Mouse (Mus musculus) stomach, embryonic 15.5 days (tissue): ENCODE results near the gene Mtf2. TPM values are rescaled to one million over a fixed set of nuclear protein-coding genes. Genes with fewer than 3 reads are reported as not detected.

Experiments
- ATAC-seq: fragments of 200-750 bp; cut with Nextera tagmentation; 2 replicates; pipeline ENCODE4 v1.8.0; 2017; ENCODE audit warnings: low read depth, moderate number of reproducible peaks, moderate TSS enrichment; ENCODE audit not compliant: insufficient read depth, low FRiP score
- H3K27ac ChIP-seq: fragments of 300-500 bp; sonication (generic); 2 replicates; pipeline ENCODE4 v1.5.1; 2015; ENCODE audit warnings: mild to moderate bottlenecking, inconsistent platforms
- H3K27me3 ChIP-seq: fragments of 300-500 bp; sonication (generic); replicated peaks from 2 replicates; pipeline ENCODE4 v1.6.1; 2015; ENCODE audit warnings: inconsistent platforms
- H3K36me3 ChIP-seq: fragments of 300-500 bp; sonication (generic); 2 replicates; pipeline ENCODE4 v1.6.1; 2015; ENCODE audit warnings: inconsistent platforms
- H3K4me1 ChIP-seq: fragments of 300-500 bp; sonication (generic); 2 replicates; pipeline ENCODE4 v1.6.1; 2015; ENCODE audit warnings: inconsistent platforms
- H3K4me2 ChIP-seq: fragments of 300-500 bp; sonication (generic); 2 replicates; pipeline ENCODE4 v1.6.1; 2015; ENCODE audit warnings: mild to moderate bottlenecking, inconsistent platforms
- H3K4me3 ChIP-seq: fragments of 300-500 bp; sonication (generic); replicated peaks from 2 replicates; pipeline ENCODE4 v1.5.1; 2015; ENCODE audit warnings: inconsistent platforms
- H3K9ac ChIP-seq: fragments of 300-500 bp; sonication (generic); 2 replicates; pipeline ENCODE4 v1.6.1; 2015; ENCODE audit warnings: inconsistent platforms
- H3K9me3 ChIP-seq: fragments of 300-500 bp; sonication (generic); 2 replicates; pipeline ENCODE4 v1.6.1; 2016; ENCODE audit warnings: inconsistent platforms
- WGBS: fragments of 180-500 bp; shearing (Covaris S2); methylation state at CpG from one replicate; pipeline ENCODE4 v1.1.7; 2015; 5-methylcytosine and 5-hydroxymethylcytosine counted together
- polyA plus RNA-seq: library from polyadenylated mRNA; unstranded; fragments of >200 nt; fragmentation: Nextera tagmentation; extraction: Ambion mirVana; gene quantifications from 2 replicates; pipeline ENCODE4 v1.2.1, GENCODE M21; 2015

The Mtf2 gene
- polyA plus RNA-seq, 1 experiment from 2014 or later, result 77.7 TPM

DNA sequence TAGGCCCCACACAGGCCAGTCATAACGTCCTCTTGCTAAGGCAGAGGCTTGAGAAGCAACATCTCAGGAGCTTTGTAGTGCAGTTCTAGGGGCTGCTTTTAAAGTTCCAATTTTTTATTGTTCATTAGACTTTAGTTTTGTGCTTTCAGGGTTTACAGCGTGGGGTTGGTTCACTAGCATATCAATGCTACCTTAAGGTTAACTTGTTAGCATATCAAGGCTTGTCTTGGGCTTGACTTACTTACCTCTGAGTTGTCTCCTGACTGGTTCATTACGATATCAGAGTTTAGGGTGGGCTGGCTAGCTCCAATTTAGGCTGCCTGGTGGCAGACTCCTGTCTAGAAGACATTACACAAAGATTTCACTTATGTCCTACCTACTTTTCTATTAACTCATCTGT is 32.2 kb downstream of the Mtf2 start:
- Histone ChIP-seq H3K9ac (no peak overlapping the region), H3K36me3 (peaks cover 14% of the 10 kb centered on the region; the same call in 1 of the 2 replicates), H3K4me2 (no peak overlapping the region), H3K4me1 (no peaks in the 10 kb centered on the region), H3K27ac (no peak overlapping the region), H3K9me3 (no peaks in the 10 kb centered on the region), H3K27me3 (no peaks in the 10 kb centered on the region), H3K4me3 (no peak overlapping the region)
- 92% methylated on average over 3 of the region's 3 CpGs for WGBS
- ATAC-seq, result no peak

DNA sequence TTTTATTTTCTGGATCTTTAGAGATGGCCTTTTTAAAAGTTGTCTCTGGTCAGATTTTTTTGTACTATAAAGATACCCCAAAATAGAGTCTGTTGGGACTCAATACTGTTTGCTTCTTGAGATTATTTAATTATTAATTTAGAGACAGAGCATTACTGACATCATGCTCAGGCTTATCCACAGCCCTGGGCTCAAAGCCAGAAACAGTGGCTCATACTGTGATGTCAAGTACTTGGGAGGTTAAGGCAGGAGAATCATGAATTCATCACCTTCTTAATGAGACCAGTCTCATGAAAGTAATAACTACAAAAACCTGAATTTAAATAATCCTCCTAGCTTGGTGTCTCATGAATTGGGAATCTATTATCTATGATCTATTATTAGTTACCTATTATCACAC is 34.7 kb downstream of the Mtf2 start:
- Histone ChIP-seq H3K36me3 (peaks cover 11% of the 10 kb centered on the region; the same call in 1 of the 2 replicates), H3K27ac (no peak overlapping the region), H3K9ac (no peak overlapping the region), H3K4me2 (no peak overlapping the region), H3K9me3 (no peaks in the 10 kb centered on the region), H3K4me3 (no peak overlapping the region), H3K4me1 (no peaks in the 10 kb centered on the region), H3K27me3 (no peaks in the 10 kb centered on the region)
- ATAC-seq, result no peak

DNA sequence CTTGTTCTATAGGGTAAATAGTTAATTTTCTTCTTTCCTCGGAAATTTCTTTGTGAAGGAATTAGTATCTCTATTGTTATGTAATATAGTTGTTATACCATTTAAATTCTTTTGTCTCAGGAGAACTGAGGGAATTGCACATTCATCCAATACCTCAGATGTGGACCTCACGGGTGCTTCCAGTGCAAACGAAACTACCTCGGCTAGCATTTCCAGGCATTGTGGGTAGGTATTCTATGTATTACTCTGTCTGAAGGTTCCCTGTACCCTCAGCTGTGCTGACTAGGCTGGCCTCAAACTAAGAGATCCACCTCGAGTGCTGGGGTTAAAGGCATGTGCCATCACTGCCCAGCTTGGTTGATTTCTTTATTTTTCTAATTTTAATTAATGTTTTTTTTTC is 38.8 kb downstream of the Mtf2 start:
- H3K36me3 ChIP-seq, result peaks cover 15% of the 10 kb centered on the region
- no peaks in the 10 kb centered on the region for H3K4me1 ChIP-seq
- WGBS, result 84% methylated on average over 5 of the region's 5 CpGs
- no peak for ATAC-seq
- H3K4me2 ChIP-seq, result no peak overlapping the region
- H3K9me3 ChIP-seq, result no peaks in the 10 kb centered on the region
- no peak overlapping the region for H3K27ac ChIP-seq
- H3K9ac ChIP-seq, result no peak overlapping the region
- H3K27me3 ChIP-seq, result no peaks in the 10 kb centered on the region
- no peak overlapping the region for H3K4me3 ChIP-seq

DNA sequence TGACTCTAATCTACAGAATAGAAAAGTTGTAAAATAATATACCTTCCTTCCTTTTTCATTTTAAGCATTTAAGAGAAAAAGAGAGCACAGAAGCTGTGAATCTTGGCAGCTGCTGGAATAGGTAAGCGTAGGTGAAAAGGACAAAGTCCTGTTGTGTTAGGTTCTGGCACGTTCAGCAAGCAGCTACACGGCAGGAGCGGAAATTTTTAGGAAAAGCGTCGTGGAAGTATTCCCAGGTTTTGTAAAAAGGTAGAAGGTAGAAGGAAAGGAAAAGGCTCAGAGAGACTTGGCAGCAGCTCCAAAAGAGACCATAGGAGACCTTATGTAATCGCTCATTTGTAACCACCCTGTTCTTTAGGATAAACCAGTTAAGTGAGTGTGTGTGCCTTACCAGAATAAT is 43.9 kb downstream of the Mtf2 start:
- Histone ChIP-seq H3K27ac (no peak overlapping the region), H3K36me3 (peaks cover 7% of the 10 kb centered on the region), H3K27me3 (no peaks in the 10 kb centered on the region), H3K4me2 (no peak overlapping the region), H3K4me1 (no peaks in the 10 kb centered on the region), H3K9ac (no peak overlapping the region), H3K9me3 (no peaks in the 10 kb centered on the region), H3K4me3 (no peak overlapping the region)
- ATAC-seq, result no peak
- WGBS, result 94% methylated on average over 7 of the region's 7 CpGs

DNA sequence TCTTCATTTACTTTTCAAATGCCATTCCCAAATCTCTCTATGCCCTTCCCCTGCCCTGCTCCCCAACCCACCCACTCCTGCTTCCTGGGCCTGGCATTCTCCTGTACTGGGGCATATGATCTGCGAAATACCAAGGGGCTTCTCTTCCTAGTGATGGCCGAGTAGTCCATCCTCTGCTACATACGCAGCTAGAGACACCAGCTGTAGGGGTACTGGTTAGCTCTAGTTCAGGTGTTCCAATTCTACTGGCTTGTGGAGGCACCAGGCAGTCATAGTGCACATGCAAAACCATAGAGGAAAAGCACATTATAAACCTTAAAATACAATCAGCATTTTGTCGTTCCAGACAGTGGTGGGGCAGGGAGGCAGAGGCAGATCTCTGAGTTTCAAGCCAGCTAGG is 52.2 kb downstream of the Mtf2 start:
- 96% methylated on average over 4 of the region's 4 CpGs for WGBS
- no peaks in the 10 kb centered on the region for H3K36me3 ChIP-seq
- H3K4me2 ChIP-seq, result no peak overlapping the region
- H3K4me3 ChIP-seq, result no peak overlapping the region
- H3K4me1 ChIP-seq, result no peaks in the 10 kb centered on the region
- ATAC-seq, result no peak
- no peak overlapping the region for H3K27ac ChIP-seq
- no peak overlapping the region for H3K9ac ChIP-seq
- no peaks in the 10 kb centered on the region for H3K9me3 ChIP-seq
- no peaks in the 10 kb centered on the region for H3K27me3 ChIP-seq

DNA sequence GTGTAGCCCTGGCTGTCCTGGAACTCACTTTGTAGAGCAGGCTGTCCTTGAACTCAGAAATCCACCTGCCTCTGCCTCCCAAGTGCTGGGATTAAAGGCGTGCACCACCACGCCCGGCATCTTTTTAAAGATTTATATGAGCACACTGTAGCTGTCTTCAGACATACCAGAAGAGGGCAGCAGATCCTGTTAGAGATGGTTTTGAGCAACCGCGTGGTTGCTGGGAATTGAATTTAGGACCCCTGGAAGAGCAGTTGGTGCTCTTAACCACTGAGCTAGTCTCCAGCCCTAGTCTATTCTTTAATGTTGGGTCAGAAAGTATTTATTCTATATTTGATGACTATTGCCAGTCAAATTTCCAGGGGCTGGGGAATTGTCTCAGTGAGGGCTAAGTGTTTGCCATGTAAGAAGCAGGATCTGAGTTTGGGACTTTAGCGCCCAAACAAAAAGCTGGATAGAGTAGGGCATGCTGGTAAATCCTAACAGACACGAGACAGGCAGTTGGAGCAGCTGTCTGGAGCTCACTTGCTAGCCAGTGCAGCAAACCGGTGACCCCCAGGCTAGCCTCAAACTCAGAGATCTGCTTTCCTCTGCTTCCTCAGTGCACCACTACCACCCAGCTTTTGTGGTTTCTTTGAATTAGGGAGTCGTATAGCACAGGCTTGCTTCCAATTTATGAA is 54.9 kb downstream of the Mtf2 start:
- H3K27me3 ChIP-seq, result no peaks in the 10 kb centered on the region
- H3K27ac ChIP-seq, result no peak overlapping the region
- no peak overlapping the region for H3K9ac ChIP-seq
- no peaks in the 10 kb centered on the region for H3K9me3 ChIP-seq
- 83% methylated on average over 9 of the region's 9 CpGs for WGBS
- no peak for ATAC-seq
- no peak overlapping the region for H3K4me2 ChIP-seq
- no peaks in the 10 kb centered on the region for H3K36me3 ChIP-seq
- no peak overlapping the region for H3K4me3 ChIP-seq
- no peaks in the 10 kb centered on the region for H3K4me1 ChIP-seq

DNA sequence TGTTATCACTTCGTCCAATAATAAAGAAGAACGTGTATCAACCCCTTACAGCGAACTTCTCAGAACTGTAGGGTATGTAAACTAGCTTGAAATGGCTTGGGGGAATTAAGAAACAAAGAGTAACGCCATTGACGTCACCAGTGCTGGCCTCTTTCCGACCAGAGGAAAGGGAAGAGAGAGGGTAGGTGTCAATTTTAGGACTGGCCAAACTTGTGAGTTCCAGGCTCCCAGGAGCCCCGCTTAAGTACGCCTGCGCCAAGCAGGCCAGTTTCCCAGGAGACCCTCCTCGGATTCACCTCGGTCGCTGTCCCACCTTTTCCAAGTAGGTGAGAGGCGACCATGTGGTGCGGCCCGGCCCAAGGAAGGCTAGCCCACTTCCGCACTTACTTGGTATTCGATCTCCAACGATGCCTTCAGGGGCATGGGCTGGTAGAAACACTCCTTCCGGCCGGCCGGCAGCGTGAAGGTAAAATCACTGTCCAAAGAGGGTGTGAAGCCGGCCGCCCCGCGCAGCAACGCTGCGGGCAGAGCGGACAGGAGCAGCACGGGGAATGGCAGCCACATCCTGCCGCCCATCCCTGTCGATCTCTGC is 66.5 kb downstream of the Mtf2 start:
- Histone ChIP-seq H3K4me2 (peak overlapping the region; percentile 73), H3K27me3 (no peaks in the 10 kb centered on the region), H3K9me3 (no peaks in the 10 kb centered on the region), H3K9ac (peak overlapping the region; percentile 91), H3K36me3 (0 out of 2 replicates have a peak, but pooled peaks cover 6% of the 10 kb centered on the region), H3K4me3 (peak overlapping the region; percentile 94), H3K4me1 (no peaks in the 10 kb centered on the region), H3K27ac (peak overlapping the region; percentile 96)
- WGBS, result under 1% methylated on average over 32 of the region's 32 CpGs
- peak; percentile 1; the same call in 1 of the 2 replicates for ATAC-seq

DNA sequence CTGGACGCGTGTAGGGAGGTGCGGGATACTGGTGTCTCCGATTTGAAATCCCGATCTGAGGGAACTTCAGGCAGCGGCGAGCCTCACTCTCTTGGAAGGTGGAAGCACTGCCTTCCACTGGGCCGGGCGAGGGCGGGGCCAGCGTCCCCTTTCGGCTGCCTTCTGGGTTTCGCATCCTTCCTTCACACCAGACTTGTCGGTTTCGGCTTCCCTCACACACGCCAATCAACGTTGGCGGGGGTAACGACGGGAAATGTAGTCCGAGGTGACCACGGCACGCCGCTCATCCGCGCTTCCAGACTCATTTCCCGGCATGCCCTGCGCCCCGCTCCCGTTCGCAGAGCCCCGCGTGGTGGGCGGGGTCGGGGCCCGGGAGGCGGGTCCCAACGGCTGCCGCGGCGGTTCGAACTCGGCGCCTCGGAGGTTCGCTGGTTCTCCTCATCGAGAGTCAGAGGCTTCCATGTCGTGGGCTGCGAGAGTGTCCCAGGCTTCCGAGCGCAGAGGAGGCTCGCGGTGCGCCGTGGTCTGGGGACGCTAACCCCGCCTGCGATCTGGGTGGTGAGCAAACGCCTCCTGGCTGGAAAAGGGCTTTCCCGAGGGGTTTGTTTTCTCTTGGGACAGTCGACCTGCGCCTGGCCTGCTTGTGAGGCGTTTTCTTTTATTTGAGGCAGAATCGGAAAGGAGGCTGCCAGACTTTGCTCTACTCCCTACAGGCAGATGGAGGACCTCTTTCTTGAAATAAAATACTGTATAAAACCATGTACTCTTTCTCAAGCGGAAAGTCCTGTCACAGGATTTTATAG is 67.2 kb downstream of the Mtf2 start, which contains the start of the genes Tmed5 and Ccdc18:
Tmed5 (minus strand) TSS at position 180 of the 803 bp plus-strand sequence.
Ccdc18 (plus strand) TSS at position 435 of the 803 bp plus-strand sequence.
- peak; percentile 99 for ATAC-seq
- WGBS, result under 1% methylated on average over 65 of the region's 65 CpGs
- H3K27ac ChIP-seq, result peak within 1 kb of the TSS; percentile 96
- H3K9ac ChIP-seq, result peak within 1 kb of the TSS; percentile 91
- no peaks in the 10 kb centered on the region for H3K4me1 ChIP-seq
- no peaks in the 10 kb centered on the region for H3K9me3 ChIP-seq
- no peaks in the 10 kb centered on the region for H3K27me3 ChIP-seq
- H3K4me2 ChIP-seq, result peak within 1 kb of the TSS; percentile 73
- peak within 1 kb of the TSS; percentile 94 for H3K4me3 ChIP-seq
- 0 out of 2 replicates have a peak, but pooled peaks cover 6% of the 10 kb centered on the region for H3K36me3 ChIP-seq

DNA sequence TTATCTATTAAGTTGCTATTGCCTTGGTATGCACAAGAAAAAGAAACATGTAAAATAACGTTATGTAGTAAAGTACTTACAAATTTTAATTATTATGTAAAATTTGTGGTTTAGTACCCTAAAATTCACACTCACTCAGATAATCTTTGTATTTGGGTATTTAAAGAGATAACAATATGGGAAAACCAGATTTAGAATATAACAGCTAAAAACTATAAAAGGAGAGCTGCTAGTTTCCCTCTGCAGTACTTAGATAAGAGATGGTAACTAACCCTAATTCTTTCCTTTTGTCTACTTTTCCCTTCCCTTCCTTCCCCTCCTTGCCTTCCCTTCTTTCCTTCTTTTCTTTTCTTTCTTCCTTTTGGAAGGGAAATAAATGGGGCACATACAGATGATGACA is 87.1 kb downstream of the Mtf2 start:
- Histone ChIP-seq H3K27me3 (no peaks in the 10 kb centered on the region), H3K4me1 (no peaks in the 10 kb centered on the region), H3K9ac (no peak overlapping the region), H3K9me3 (no peaks in the 10 kb centered on the region), H3K36me3 (no peaks in the 10 kb centered on the region), H3K4me3 (no peak overlapping the region), H3K27ac (no peak overlapping the region), H3K4me2 (no peak overlapping the region)
- no peak for ATAC-seq
- WGBS, result 91% methylated on average over 1 of the region's 1 CpGs

Other genes starting within 250 kb of the Mtf2 start
- gene Ube2d2b, start 235.6 kb upstream of the Mtf2 start, polyA plus RNA-seq, result 0.21 and 0.22 TPM in 2 replicates
- 65.3 and 73.0 TPM in 2 replicates for gene Evi5, start 190.6 kb upstream of the Mtf2 start, polyA plus RNA-seq
- gene Rpl5, start 165.2 kb upstream of the Mtf2 start, polyA plus RNA-seq, result 73.7 and 75.9 TPM in 2 replicates
- 24.1 and 28.7 TPM in 2 replicates for gene Fam69a, start 78.6 kb upstream of the Mtf2 start, polyA plus RNA-seq
- 45.1 and 47.0 TPM in 2 replicates for gene Tmed5, start 66.9 kb downstream of the Mtf2 start, polyA plus RNA-seq
- 8.6 and 9.7 TPM in 2 replicates for gene Ccdc18, start 67.2 kb downstream of the Mtf2 start, polyA plus RNA-seq
- 39.7 and 41.1 TPM in 2 replicates for gene Dr1, start 203.2 kb downstream of the Mtf2 start, polyA plus RNA-seq
- gene Pigg, start 246.9 kb downstream of the Mtf2 start, polyA plus RNA-seq, result 6.5 and 6.7 TPM in 2 replicates